Mouse (Mus musculus) layer of hippocampus, adult 18-20 months (tissue): ENCODE measurements around the gene Slc6a2. TPM values are rescaled to one million over a fixed set of nuclear protein-coding genes. Genes with fewer than 3 reads are reported as not detected.

Experiments used
- DNase-seq, 2 experiments: peaks; one replicate each; pipeline ENCODE4 v3.0.0; 2022; ENCODE audit warnings: low spot score in 2 of 2
- long read RNA-seq: library from polyadenylated mRNA; stranded (forward); transcript quantifications from one replicate; pipeline ENCODE4 v2.0.0, GENCODE M21; 2021
- total RNA-seq, 2 experiments: library from RNA; stranded (reverse); gene quantifications; 2 replicates each; pipeline ENCODE4 v1.2.3; 2021

The Slc6a2 gene
- under 1 TPM; 0.07 to 0.13 TPM for total RNA-seq
- long read RNA-seq: 0 reads

DNA sequence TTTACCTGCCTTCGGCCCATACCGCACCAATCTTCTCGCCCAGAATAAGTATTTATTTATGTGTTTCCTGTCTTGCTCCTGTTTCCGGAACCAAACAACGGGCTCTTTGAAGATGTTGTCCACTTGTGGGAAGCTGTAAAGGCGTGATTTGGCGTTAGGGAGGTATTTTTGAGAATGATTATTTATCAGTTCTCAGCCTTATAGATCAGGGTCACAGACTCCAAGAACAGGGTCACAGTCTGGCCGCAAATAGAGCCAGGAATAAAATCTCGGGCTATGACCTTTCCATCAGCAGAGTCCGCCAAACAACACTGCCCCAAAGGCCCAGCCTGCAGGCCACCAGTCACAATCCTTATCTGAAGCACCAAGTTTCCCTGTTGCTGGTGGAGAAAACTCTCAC is at the start of gene Slc6a2:
TSS of gene Slc6a2 (plus strand) at position 301 of the 400 bp plus-strand sequence.
- no peak for DNase-seq

DNA sequence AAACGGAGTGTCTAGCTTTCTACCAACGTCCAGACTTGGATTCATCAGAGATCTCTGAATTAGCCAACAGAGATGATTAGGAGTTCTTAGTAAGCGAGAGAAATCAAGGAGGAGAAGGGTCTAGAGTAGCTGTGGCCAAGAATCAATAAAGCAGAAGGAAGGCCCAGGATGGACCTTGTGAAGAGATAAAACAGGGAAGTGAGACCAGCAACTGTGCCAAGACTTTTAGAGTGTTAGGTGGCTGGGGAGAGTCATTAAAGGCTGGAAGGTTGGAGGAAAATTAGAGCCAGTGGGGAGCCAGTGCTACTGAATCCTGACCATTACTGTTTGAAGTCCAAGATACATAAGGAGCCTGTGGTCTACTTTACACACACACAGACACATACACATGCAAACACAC is 48.4 kb upstream of the Slc6a2 start:
- DNase-seq: no peak

DNA sequence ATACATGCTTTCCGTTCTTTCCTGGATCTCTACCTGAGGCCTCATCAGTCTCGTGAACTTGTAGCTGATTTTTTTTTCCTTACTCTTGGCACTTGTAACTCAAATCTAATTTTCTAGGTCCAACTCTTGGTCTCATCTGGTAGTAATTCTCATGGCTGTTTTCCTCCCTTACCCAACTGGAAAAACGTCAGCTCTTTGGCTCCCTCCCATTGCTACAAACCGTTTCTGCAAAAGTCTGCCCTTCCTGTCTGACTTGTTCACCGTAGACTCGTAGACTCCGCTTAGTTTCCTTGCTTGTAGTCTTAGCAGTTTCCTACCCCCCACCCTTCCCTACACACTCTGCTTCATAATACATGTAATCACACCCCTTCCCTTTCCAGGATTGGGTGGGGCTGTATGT is 46.5 kb upstream of the Slc6a2 start:
- no peak for DNase-seq

DNA sequence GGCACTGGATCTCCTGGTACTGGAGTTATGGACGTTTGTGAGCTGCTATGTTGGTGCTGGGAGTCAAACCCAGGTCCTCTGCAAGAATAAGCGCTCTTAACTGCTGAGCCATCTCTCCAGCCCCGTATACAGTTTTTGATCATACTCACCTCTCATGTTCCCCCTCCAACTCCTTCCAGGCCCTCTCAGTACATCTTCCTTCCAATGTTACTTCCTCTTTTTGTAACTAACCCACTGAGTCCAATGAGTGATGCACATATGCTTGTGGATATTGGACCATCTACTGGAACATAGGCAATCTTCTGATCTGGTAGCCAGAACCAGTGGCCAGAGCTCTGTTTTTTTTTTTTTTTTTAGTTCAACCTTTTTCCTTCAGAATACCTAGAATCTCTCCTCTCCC is 43.8 kb upstream of the Slc6a2 start:
- no peak for DNase-seq

DNA sequence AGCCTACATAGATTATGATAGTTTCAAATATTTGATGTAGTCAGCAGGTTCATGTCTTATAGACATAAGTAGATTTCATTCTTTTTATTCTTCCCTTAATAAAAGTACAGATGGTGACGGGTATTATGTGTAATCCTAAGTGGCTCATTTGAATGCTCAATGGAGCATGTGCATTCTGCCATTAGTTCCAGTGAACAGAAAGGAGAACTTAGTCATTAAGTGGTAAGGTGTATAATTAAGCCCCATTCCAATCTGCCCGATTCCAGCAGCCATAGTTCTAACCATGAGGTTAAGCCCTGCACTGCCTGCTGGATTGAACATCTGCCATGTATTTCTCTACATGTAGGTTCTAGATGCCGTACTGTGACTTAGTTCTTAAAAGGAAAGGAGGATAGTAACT is 38.1 kb upstream of the Slc6a2 start:
- DNase-seq: no peak

DNA sequence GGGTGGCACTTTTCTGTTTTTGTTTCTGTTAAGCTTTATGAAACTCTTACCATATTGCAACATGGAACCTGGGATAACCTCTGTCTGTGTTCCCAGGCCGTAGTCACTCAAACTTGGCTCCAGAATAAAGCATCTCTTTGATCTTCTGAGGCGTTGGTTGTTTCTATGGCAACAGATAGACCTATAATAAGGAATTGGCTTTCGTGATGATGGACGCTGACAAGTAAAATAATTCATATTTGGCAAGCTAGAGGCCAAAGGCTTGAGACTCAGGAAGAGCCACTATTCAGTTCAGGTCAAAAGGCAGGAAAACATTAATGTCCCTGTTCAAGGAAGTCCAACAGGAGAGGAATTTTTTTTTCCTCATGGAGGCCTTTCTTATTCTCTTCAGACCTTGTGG is 30.9 kb upstream of the Slc6a2 start:
- DNase-seq: no peak

DNA sequence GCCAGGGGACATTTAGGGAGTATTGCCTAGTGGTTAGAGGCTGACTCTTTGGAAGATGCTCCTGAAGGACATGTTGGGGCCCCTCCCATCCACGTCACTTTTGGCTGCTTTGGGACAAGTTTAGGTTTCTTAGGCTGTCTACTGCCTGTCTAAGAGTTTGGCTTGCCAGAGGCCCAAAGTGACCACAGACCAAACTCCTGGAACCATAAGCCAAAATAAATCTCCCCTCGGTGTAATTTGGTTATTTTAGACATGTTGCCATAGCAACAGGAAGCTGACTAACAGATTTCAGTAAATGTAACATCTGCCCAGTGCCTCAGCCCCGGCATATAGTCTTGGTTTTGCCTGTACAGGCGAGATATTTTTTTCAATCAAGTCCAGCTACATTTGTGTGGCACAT is 21.8 kb upstream of the Slc6a2 start:
- DNase-seq: no peak

DNA sequence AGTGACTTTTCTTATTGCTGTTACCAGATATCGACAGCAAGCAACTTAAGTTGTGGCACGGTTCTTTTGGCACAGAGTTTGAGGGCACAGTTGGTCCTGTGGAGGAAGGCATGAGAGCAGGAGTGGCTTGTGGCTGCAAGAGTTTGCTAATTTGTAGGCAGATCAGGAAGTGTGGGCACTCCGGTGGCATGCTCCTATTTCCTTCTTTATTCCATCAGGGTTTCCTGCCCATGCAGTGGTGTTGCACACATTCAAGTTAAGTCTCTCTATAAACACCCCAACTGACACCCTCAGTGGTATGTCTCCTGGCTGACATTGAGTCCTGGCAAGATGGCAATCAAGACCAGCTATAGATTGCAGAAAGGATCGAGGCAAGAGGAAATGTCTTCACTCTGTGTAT is 10.8 kb upstream of the Slc6a2 start:
- no peak for DNase-seq

DNA sequence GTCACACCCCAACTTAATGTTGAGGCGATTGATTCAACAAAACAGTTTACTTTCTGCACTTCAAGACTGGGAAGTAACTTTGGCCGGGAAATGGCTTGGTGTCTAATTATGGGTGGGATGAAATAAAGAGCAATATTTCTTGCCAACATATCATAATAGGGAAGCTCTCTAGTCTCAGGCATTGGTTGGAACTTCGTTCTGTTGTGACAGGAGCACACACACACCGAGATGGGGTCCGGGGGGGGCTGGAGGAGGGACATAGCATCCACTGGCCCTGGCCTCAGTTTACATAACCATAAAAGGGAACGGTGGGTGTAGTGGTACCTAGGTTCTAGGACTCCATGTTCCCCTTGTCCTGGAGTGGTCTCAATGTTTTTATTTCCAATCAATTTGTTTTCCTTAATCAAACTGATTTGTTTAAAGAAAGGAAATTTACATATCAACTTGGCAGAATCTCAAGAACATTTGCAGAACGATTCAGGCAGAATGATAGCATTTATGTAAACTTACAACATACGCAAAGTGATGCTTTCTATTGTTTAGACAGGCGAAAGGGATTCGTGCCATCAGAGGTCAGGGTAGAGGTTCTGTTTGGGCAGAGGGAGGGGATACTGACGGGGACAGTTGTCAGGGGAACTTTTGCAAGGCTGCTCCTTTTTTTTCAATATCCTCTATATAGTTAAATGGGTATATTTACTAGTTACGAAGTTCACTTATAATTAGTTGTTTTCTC is 9.1 kb upstream of the Slc6a2 start:
- no peak for DNase-seq

DNA sequence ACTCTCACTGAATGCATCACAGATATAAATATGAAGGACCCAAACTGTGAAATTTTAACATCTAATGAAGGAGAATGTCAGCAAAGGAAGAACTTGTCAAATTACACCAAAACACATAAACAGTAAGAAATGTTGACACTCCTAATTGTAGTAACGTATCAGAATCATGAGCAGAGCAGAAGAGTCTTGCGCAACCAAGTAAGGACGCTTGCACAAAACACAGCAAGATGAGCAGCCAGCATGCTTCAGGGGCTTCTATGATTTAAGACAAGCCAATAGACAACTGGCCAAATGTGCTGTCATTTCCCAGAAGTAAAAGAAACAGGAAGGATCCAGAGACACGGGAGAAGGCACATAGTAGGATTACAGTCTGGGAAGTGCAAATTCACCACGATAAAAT is 5.8 kb upstream of the Slc6a2 start:
- no peak for DNase-seq

DNA sequence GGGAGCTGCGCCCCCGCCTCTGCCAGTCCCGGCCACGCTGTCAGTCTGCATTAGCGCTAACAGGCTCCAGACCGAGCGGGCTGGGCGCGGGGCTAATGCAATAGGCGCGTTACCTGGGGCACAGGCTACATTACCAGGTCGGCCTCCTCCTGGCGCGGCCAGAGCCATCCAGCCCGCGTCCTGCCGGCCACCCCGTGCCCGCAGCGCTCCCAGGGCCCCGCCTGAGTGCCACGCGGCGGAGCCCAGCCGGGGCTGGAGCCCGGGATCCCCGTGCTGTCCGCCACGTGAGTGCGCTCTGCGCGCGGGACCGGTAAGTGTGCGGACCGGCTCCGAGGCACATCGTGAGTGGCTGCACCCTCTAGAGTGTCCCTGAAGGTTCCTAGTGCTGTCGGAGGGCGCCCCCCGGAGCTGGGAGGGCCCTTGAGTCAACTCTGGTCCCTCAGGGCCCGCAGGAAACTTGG is 602 bp downstream of the Slc6a2 start:
- DNase-seq: no peak

DNA sequence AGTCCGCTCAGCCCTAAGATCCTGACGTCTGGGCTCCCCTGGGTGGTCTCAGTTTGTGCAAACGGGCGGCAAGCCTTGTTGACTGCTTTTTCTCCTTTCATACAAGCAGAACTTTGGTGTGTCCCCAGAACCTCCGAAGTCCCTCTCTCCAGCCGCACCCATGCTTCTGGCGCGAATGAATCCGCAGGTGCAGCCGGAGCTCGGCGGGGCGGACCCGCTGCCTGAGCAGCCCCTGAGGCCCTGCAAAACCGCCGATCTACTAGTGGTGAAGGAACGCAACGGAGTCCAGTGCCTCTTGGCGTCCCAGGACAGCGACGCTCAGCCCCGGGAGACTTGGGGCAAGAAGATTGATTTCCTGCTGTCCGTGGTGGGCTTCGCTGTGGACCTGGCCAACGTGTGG is 1.2 kb downstream of the Slc6a2 start:
- DNase-seq: no peak

DNA sequence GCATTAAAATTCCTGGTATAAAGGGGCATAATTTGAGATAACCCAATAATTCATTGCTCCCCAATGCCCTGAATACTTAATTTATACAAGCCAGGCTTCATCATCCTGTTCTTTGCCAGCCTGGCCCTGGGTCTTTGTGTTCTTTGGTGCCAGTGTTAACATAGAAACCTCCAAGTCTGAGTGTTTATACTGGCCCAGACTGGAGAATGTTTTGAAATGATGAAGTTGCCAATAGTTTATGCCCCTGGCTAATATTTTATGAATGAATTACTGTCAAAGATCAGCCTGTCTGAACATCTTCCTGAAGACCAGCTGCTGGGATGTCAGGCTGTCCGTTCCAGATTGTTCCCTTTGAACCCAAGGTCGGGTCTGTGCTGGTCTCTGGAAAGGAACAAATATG is 4.7 kb downstream of the Slc6a2 start:
- no peak for DNase-seq

DNA sequence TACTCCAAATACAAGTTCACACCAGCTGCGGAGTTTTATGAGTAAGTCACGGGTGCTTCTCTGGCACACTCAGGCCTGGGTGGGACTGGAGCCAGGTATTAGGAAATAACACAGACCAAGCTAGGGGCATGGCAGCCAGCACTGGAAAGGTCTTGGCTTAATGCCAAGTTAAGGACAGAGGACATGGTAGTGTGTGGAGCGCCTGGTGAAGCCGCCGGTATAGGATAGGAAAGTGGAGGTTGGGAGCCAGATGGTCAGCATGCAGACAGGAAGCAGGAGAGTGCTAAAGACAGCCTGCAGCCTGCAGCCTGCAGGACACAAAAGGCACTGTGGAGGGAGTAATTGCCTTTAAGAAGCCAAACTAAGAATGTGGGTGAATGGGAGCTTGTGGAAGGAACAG is 13.1 kb downstream of the Slc6a2 start:
- no peak for DNase-seq

DNA sequence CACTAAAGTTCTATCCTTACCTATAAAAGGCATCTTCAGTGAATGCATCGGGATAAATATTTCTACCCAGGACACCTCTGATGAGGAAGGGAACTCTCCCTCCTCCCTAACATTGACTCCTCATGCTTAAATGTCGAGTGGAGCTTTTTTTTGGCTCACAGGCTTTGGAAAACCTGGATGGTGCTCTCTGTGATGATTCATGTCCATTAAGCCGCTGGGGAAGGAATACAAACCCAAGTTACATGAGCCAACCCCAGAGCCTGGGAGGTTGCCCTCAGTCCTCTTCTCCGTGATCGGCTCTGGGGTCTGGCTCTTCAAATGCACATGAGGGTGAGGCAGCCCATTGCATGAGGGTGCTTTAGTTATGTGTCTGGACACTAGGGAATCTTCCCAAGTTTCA is 16.8 kb downstream of the Slc6a2 start:
- DNase-seq: no peak

DNA sequence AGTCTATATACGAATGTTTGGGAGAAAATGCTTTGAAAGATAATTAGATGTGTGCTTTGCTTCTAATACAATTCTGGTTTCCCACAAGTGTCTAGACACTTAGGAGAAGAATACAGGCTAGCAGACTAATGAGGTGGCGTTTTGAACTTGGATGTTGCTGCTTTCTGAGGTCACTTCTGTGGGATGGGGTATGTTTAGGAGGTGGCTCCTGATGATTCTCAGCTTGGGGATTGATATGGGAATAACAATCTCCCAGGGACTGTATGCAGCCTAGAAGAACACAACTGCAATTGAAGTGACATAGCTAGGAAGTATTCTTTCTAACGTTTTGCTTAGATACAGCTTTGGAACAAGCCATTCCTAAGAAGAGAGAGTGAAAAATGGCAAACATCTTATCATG is 22.6 kb downstream of the Slc6a2 start:
- DNase-seq: no peak

DNA sequence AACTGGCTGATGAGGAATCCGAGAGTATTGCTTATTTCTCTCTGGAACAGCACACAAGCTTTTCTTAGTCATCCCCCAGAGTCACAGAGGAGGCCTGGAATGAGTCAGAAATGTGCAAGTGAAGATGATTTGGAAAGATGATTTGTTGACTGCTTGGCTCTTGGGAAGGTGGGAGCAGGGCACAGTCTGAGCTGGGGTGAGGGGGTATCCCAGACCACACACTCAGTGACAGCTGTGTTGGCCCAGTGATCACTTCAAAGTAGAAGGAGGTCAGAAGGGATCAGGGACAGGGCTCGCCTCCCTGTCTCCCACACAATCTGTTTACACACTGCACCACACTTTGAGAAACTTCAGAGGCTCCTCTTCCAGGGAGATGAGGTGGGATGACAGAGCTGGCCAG is 24.5 kb downstream of the Slc6a2 start:
- DNase-seq: no peak

DNA sequence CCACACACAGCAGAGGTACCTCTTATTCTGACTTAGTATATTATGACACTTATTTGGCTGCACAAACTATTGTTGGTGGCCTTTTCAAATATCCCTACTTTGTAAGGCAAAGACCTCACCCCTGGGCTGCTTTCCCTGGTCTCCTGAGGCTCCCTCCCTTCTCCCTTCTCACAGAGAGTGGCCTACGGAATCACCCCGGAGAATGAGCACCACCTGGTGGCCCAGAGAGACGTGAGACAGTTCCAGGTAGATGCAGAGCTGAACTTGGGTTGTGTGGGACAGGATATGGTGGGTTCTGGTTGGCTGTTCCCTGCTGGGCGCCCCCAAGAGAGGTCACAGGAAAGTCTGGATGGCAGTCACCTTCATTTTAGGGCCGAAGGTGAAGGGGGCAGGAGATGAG is 37.0 kb downstream of the Slc6a2 start:
- peak in 1 of 2 experiments; percentile 60 for DNase-seq

DNA sequence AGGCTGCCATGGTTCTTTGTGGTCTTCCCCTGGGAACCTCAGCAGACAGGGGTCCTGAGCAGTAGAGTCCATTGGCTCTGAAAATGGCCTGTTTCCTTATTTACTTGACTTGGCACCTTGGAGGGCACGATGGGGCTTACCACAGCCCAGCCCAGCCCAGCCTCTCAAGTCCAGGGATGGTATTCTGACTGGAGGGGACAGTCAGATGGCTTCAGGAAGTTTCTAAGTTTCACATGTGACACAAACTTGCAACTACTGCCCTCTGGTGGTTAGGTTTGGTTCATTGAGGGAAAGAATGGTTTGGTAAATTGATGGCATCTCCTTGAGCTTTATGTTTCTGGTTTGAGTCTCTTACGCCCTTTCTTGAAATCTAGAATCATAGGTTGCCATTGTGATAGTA is 38.7 kb downstream of the Slc6a2 start:
- peak in 1 of 2 experiments; percentile 76 for DNase-seq

DNA sequence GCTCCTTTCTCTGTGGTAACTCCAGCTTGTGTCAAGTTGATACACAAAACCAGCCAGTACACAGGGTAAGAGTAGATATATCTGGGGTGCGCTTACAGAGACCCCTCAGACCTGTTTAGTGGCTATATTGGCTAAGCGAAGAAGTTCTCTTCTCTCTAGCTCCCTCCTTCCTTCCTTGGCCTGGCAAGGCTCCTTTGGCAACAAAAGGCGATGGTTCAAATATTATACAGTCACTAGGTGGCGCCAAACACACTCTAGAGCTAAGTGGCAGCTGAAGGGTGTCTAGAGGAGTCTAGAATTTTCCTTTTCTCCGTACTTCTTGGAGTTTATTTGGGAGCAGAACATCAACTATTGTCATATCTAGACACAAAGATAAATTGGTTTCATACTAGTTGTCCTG is 50.4 kb downstream of the Slc6a2 start:
- DNase-seq: peak; percentile 14 to 66

DNA sequence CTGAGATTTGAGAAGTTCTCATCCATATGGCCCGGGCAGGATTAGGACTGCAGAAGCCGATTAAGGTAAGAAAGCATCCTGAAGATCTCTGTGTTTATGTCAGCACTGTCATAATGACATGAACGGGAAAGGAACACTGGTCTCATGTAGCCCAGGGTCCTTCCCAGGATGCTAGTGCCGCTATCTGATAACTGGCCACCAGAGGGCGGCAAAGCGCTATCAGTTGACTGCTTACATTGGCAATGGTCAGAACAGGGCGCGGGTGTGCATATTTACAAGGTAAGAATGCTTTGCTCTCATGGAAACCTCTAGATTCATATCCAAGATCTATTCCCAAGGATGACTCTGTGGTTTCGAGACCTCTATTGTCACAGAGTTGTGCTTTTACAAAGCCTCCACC is 51.6 kb downstream of the Slc6a2 start:
- DNase-seq: peak; percentile 50 to 90

DNA sequence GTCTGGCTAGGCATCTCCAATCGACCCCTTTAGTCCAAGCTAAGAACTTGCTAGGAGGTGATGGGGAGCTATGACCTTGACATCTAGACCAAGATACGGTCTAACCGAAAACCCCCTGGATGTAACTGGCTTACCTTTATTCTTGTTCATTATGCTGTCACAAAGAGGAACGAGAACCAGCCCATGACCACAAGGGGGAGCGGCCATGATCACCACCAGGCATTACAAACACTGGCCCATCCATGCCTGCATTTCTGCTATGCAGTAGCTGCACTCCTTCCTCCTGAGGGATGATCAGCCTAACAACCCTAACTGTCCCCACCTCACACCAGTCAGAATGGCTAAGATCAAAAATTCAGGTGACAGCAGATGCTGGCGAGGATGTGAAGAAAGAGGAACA is 52.3 kb downstream of the Slc6a2 start:
- no peak for DNase-seq

DNA sequence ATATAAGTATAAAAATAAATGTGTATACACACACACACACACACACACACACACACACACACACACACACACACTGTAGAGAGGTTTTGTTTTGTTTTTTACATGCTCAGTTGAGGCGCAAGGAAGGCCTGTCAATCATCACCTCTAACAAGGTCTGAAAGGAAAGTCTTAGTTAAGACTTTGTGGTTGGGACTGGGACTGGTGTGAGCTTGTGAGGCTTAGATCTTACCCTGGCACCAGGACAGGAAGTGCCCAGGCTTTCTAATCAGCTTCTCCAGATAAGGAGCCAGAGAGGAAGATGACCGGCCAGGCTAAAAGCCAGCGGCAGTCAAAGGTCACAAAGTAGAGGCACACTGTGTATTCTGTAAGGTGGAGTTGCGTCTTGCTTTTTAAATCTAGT is 54.4 kb downstream of the Slc6a2 start:
- DNase-seq: no peak

DNA sequence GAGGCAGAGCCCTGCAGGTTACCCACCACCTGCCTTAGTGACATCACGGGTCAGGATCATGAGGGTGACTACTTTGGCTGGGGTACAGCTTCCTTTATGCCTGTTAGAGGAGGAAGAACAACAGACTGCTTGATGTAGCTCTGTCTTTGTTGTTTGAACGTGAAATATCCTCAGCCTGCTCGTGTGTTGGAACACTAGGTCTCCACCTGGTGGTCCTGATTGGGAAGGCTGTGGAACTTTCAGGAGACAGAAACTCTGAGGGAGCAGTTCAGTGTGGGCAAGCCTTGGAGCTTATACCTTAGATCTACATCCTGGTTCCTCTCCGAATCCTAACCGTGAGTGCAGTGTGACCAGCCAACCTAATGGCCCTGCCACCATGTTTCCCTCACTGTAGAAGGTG is 61.9 kb downstream of the Slc6a2 start:
- no peak for DNase-seq
